Mouse (Mus musculus): Measurements from ENCODE around the gene Itgb1bp1.

Itgb1bp1 gene

GRCm38 (mm10) chr12:21286243-21286622 lies at the start of gene Itgb1bp1:
Gene Itgb1bp1 (minus strand): TSS chr12:21286284.
- DNase-seq: peak; percentile 99 to 100

- DNase-seq: no peak
Observed at GRCm38 (mm10) chr12:21335869-21336268, 49.8 kb upstream of the Itgb1bp1 start.

- no peak for DNase-seq
Observed at GRCm38 (mm10) chr12:21333766-21334165, 47.7 kb upstream of the Itgb1bp1 start.

- no peak for DNase-seq
Observed at GRCm38 (mm10) chr12:21333021-21333420, 46.9 kb upstream of the Itgb1bp1 start.

- no peak for DNase-seq
Observed at GRCm38 (mm10) chr12:21331711-21332110, 45.6 kb upstream of the Itgb1bp1 start.

GRCm38 (mm10) chr12:21330961-21331576 lies 45.0 kb upstream of the Itgb1bp1 start:
- DNase-seq: no peak

GRCm38 (mm10) chr12:21329661-21330400 lies 43.7 kb upstream of the Itgb1bp1 start:
- DNase-seq: no peak

GRCm38 (mm10) chr12:21326325-21326724 lies 40.2 kb upstream of the Itgb1bp1 start:
- DNase-seq: no peak

GRCm38 (mm10) chr12:21325266-21325665 lies 39.2 kb upstream of the Itgb1bp1 start:
- DNase-seq: no peak

GRCm38 (mm10) chr12:21324101-21324500 lies 38.0 kb upstream of the Itgb1bp1 start:
- peak; percentile 43 to 47 for DNase-seq

GRCm38 (mm10) chr12:21322856-21323255 lies 36.8 kb upstream of the Itgb1bp1 start:
- DNase-seq: no peak

- no peak for DNase-seq
Observed at GRCm38 (mm10) chr12:21322296-21322695, 36.2 kb upstream of the Itgb1bp1 start.

- DNase-seq: peak; percentile 71 to 77
Observed at GRCm38 (mm10) chr12:21321170-21321569, 35.1 kb upstream of the Itgb1bp1 start.

- DNase-seq: peak; percentile 49 to 67
Observed at GRCm38 (mm10) chr12:21320317-21320716, 34.2 kb upstream of the Itgb1bp1 start.

- peak; percentile 79 to 85 for DNase-seq
Observed at GRCm38 (mm10) chr12:21318143-21318895, 32.2 kb upstream of the Itgb1bp1 start.

GRCm38 (mm10) chr12:21316869-21317265 lies 30.8 kb upstream of the Itgb1bp1 start:
- peak; percentile 41 to 43 for DNase-seq

- DNase-seq: peak; percentile 90 to 95
Observed at GRCm38 (mm10) chr12:21315923-21316868, 30.1 kb upstream of the Itgb1bp1 start, which contains the start of gene Iah1. Gene Iah1 (plus strand): TSS chr12:21316389.

- DNase-seq: peak; percentile 39 to 50
Observed at GRCm38 (mm10) chr12:21312201-21312600, 26.1 kb upstream of the Itgb1bp1 start.

- DNase-seq: no peak
Observed at GRCm38 (mm10) chr12:21306721-21307120, 20.6 kb upstream of the Itgb1bp1 start.

- peak; percentile 62 to 67 for DNase-seq
Observed at GRCm38 (mm10) chr12:21305741-21306140, 19.7 kb upstream of the Itgb1bp1 start.

- peak; percentile 62 to 90 for DNase-seq
Observed at GRCm38 (mm10) chr12:21302361-21302783, 16.3 kb upstream of the Itgb1bp1 start.

- peak; percentile 41 to 73 for DNase-seq
Observed at GRCm38 (mm10) chr12:21301932-21302331, 15.8 kb upstream of the Itgb1bp1 start.

Measured in kidney, postnatal 36 days (tissue).